In the genomic region with DNA sequence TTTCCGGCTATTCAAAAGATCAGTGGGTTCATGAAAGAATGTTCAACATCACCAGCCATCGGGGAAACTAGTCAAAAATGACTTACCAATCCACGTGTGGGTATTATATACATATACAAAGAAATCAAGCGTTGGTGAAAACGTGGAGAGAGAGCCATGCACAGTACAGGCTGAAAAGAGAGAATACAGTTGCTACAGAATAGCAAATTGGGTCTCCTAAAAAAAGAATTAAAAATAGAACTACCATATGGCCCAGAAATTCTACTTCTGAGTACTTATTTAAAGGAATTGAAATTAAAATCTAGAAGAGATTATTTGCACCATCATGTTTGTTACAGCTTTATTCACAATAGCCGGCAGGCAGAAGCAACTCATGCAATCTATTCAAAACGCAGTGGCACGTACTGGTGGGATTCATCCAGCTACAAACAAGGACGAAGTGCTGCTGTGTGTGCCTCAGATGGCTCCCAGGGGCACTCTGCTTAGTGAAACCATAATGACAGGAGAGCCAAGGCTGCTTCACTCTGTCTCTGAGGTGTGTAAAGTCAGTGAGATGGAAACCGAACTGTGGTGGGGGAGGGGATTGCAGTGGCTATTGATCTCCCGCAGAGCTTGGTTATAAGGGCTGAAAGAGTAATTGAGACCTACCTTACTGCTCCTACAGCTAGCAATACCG, we compare ENCODE assay signal across 14 mouse cellular contexts. TPM values are rescaled to one million over a fixed set of nuclear protein-coding genes. Genes with fewer than 3 reads are reported as not detected.
DNase-seq lines count a peak whose midpoint lies in the region; ATAC-seq lines count a peak whose summit lies in the region.
"Had no signal": no experiment of that assay in that cellular context is flagged by ENCODE, and none has a peak within 500 bp of the region (broad histone marks: within the 10 kb centered on the region; RNA-seq: fewer than 3 reads in every experiment).

No protein-coding gene starts in this region.

- no peak overlapping the region for H3K4me2 ChIP-seq in neural tube, embryonic 11.5 days (ENCODE audit: low read depth)
- H3K4me2 ChIP-seq in hindbrain, embryonic 14.5 days (replicated peaks) = 0 out of 2 replicates have a peak overlapping the region, but pooled peaks have one; percentile 23
- H3K4me2 ChIP-seq in midbrain, embryonic 16.5 days (ENCODE audit: low read length) = 0 out of 2 replicates have a peak overlapping the region, but pooled peaks have one; percentile 3

- H3K9ac ChIP-seq in neural tube, embryonic 11.5 days (ENCODE audit: low read length) = no peak overlapping the region
- no peak overlapping the region for H3K9ac ChIP-seq in hindbrain, embryonic 14.5 days
- no peak overlapping the region for H3K9ac ChIP-seq in midbrain, embryonic 16.5 days (ENCODE audit: low read depth, low read length)

- H3K4me3 ChIP-seq in neural tube, embryonic 11.5 days (ENCODE audit: low read depth, low read length) = no peak overlapping the region
- no peak overlapping the region for H3K4me3 ChIP-seq in hindbrain, embryonic 14.5 days (replicated peaks; ENCODE audit: low read length)
- no peak overlapping the region for H3K4me3 ChIP-seq in midbrain, embryonic 16.5 days (ENCODE audit: low read depth, low read length)
- H3K4me3 ChIP-seq: heart, embryonic 10.5 days had no signal

- ATAC-seq in neural tube, embryonic 11.5 days (ENCODE audit: insufficient read depth, low FRiP score, low TSS enrichment) = no peak
- peak; percentile 76 for ATAC-seq in hindbrain, embryonic 14.5 days (ENCODE audit: low FRiP score)
- ATAC-seq in midbrain, embryonic 16.5 days = 0 out of 2 replicates have a peak, but pooled peaks have one; percentile 39
- ATAC-seq in cerebellum, adult (ENCODE audit: insufficient number of reproducible peaks, low FRiP score, low TSS enrichment) = no peak
- ATAC-seq: Patski had no signal

- H3K36me3 ChIP-seq in neural tube, embryonic 11.5 days (ENCODE audit: control insufficient read depth, insufficient read depth, low read length) = no peaks in the 10 kb centered on the region
- no peaks in the 10 kb centered on the region for H3K36me3 ChIP-seq in hindbrain, embryonic 14.5 days (replicated peaks; ENCODE audit: control insufficient read depth, insufficient read depth)
- H3K36me3 ChIP-seq in midbrain, embryonic 16.5 days (ENCODE audit: control insufficient read depth, insufficient read depth, low read length) = no peaks in the 10 kb centered on the region
- H3K36me3 ChIP-seq: heart, embryonic 10.5 days had no signal

- 49% methylated on average over 12 of the region's 12 CpGs for WGBS in neural tube, embryonic 11.5 days
- 42% methylated on average over 12 of the region's 12 CpGs for WGBS in hindbrain, embryonic 14.5 days
- WGBS in midbrain, embryonic 16.5 days = 42% methylated on average over 12 of the region's 12 CpGs

- DNase-seq in neural tube, embryonic 11.5 days (ENCODE audit: low spot score) = peak; percentile 50
- DNase-seq in neural tube, embryonic 10.5 days (ENCODE audit: extremely low spot score, low spot score) = no peak
- DNase-seq in hindbrain, embryonic 14.5 days (ENCODE audit: low spot score) = peak; percentile 52
- DNase-seq in gastrocnemius, postnatal 14 days = no peak
- no peak for DNase-seq in lung, postnatal 10 days
- DNase-seq: adrenal gland, postnatal 10 days; heart, postnatal 4 days; kidney, adult 8-10 months; thymus, postnatal 36 days had no signal

- H3K9me3 ChIP-seq in neural tube, embryonic 11.5 days (ENCODE audit: control insufficient read depth, low read length) = no peaks in the 10 kb centered on the region
- H3K9me3 ChIP-seq in hindbrain, embryonic 14.5 days (ENCODE audit: control insufficient read depth, low read length) = no peaks in the 10 kb centered on the region
- H3K9me3 ChIP-seq in midbrain, embryonic 16.5 days (replicated peaks; ENCODE audit: control insufficient read depth, low read length, poor library complexity, severe bottlenecking) = no peaks in the 10 kb centered on the region
- H3K9me3 ChIP-seq: heart, embryonic 10.5 days had no signal

- H3K27me3 ChIP-seq in neural tube, embryonic 11.5 days (ENCODE audit: control insufficient read depth, insufficient read depth, low read length) = no peaks in the 10 kb centered on the region
- H3K27me3 ChIP-seq in hindbrain, embryonic 14.5 days (ENCODE audit: control insufficient read depth, insufficient read depth, low read length) = no peaks in the 10 kb centered on the region
- no peaks in the 10 kb centered on the region for H3K27me3 ChIP-seq in midbrain, embryonic 16.5 days (ENCODE audit: control insufficient read depth, insufficient read depth, low read depth, low read length)

- H3K4me1 ChIP-seq in neural tube, embryonic 11.5 days (ENCODE audit: control insufficient read depth, insufficient read depth, low read length) = no peaks in the 10 kb centered on the region
- H3K4me1 ChIP-seq in hindbrain, embryonic 14.5 days (replicated peaks; ENCODE audit: control insufficient read depth, insufficient read depth, low read length) = 0 out of 2 replicates have a peak, but pooled peaks cover 8% of the 10 kb centered on the region
- H3K4me1 ChIP-seq in midbrain, embryonic 16.5 days (ENCODE audit: control insufficient read depth, insufficient read depth, low read length) = peaks cover 3% of the 10 kb centered on the region; the same call in 1 of the 2 replicates

- intact Hi-C loops in gastrocnemius, postnatal 14 days (cut with DNase I; ENCODE audit: low total_unique reads) = no loop called here

- H3K27ac ChIP-seq in neural tube, embryonic 11.5 days (ENCODE audit: low read depth, low read length) = no peak overlapping the region
- H3K27ac ChIP-seq in hindbrain, embryonic 14.5 days = peak overlapping the region; percentile 41; the same call in 1 of the 2 replicates
- H3K27ac ChIP-seq in midbrain, embryonic 16.5 days (ENCODE audit: low read length) = 0 out of 2 replicates have a peak overlapping the region, but pooled peaks have one; percentile 26
- H3K27ac ChIP-seq: heart, embryonic 10.5 days had no signal

RNA-seq across cellular contexts. Expression of a gene that starts 19.1 kb away (rescaled TPM):
- polyA plus RNA-seq in neural tube, embryonic 11.5 days (2014; fragmentation: Nextera tagmentation; extraction: Ambion mirVana) = 1.4 and 1.5 TPM in 2 replicates
- polyA plus RNA-seq in hindbrain, embryonic 14.5 days (2014; fragmentation: Nextera tagmentation; extraction: Ambion mirVana) = 8.4 and 9.8 TPM in 2 replicates
- polyA plus RNA-seq in midbrain, embryonic 16.5 days (2015; fragmentation: Nextera tagmentation; extraction: Ambion mirVana) = 39.5 and 43.0 TPM in 2 replicates
- total RNA-seq in gastrocnemius, postnatal 14 days (2021) = 1 to 10 TPM in 1 of 2 experiments, under 1 TPM in 1; 0.86 to 1.1 TPM
- total RNA-seq: CH12.LX had no signal
- polyA plus RNA-seq: Patski had no signal

RNA-seq across cellular contexts. Expression of a gene that starts 50.4 kb away (rescaled TPM):
- 119 and 127 TPM in 2 replicates for polyA plus RNA-seq in neural tube, embryonic 11.5 days (2014; fragmentation: Nextera tagmentation; extraction: Ambion mirVana)
- polyA plus RNA-seq in hindbrain, embryonic 14.5 days (2014; fragmentation: Nextera tagmentation; extraction: Ambion mirVana) = 52.4 and 56.6 TPM in 2 replicates
- polyA plus RNA-seq in midbrain, embryonic 16.5 days (2015; fragmentation: Nextera tagmentation; extraction: Ambion mirVana) = 16.2 and 18.0 TPM in 2 replicates
- total RNA-seq in gastrocnemius, postnatal 14 days (2021) = 100 to 1,000 TPM; 142 to 192 TPM
- total RNA-seq: CH12.LX had no signal
- polyA plus RNA-seq: Patski had no signal

RNA-seq across cellular contexts. Expression of a gene that starts 56.6 kb away (rescaled TPM):
- 0.08 TPM in 1 of 2 replicates, not detected in the other for polyA plus RNA-seq in neural tube, embryonic 11.5 days (2014; fragmentation: Nextera tagmentation; extraction: Ambion mirVana)
- polyA plus RNA-seq in hindbrain, embryonic 14.5 days (2014; fragmentation: Nextera tagmentation; extraction: Ambion mirVana) = 0.13 TPM in 1 of 2 replicates, not detected in the other
- 0.21 and 0.46 TPM in 2 replicates for polyA plus RNA-seq in midbrain, embryonic 16.5 days (2015; fragmentation: Nextera tagmentation; extraction: Ambion mirVana)
- 1 to 10 TPM; 5.9 to 7.7 TPM for total RNA-seq in gastrocnemius, postnatal 14 days (2021)

RNA-seq across cellular contexts. Expression of a gene that starts 59.4 kb away (rescaled TPM):
- 70.1 and 76.7 TPM in 2 replicates for polyA plus RNA-seq in neural tube, embryonic 11.5 days (2014; fragmentation: Nextera tagmentation; extraction: Ambion mirVana)
- polyA plus RNA-seq in hindbrain, embryonic 14.5 days (2014; fragmentation: Nextera tagmentation; extraction: Ambion mirVana) = 57.9 and 61.6 TPM in 2 replicates
- polyA plus RNA-seq in midbrain, embryonic 16.5 days (2015; fragmentation: Nextera tagmentation; extraction: Ambion mirVana) = 63.0 and 66.7 TPM in 2 replicates
- total RNA-seq in gastrocnemius, postnatal 14 days (2021) = 1 to 10 TPM; 5.9 TPM

Comparison
In these comparisons a context has a peak if more than half of its experiments do, and no peak if none do; other contexts are left out.
1. DNase-seq: peak in neural tube, embryonic 11.5 days (single experiment) and hindbrain, embryonic 14.5 days (single experiment); none in neural tube, embryonic 10.5 days (single experiment), gastrocnemius, postnatal 14 days (single experiment) and lung, postnatal 10 days (single experiment).
2. ATAC-seq: peak in hindbrain, embryonic 14.5 days (single experiment) and midbrain, embryonic 16.5 days (single experiment); none in neural tube, embryonic 11.5 days (single experiment) and cerebellum, adult (single experiment).